Mouse (Mus musculus) liver, embryonic 14.5 days (tissue): ENCODE data around the gene Armh3.

Source experiments
- CTCF ChIP-seq: IDR thresholded peaks from 2 replicates; pipeline ENCODE4 v1.5.1; 2016; ENCODE audit warnings: antibody characterized with exemption, low read depth, control low read depth
- EP300 ChIP-seq: IDR thresholded peaks from 2 replicates; pipeline ENCODE4 v1.6.1; 2016; ENCODE audit warnings: antibody characterized with exemption, low read depth

GRCm38 (mm10) chr19:46005680-46006079 lies 7.4 kb upstream of the Armh3 start:
- no peak for TF ChIP-seq CTCF
- TF ChIP-seq EP300 = no peak
